Mouse (Mus musculus) embryo, embryonic 11 days (tissue): Measurements from ENCODE around the gene Cenpv.
"Not testable (repeated sequence)": the region's sequence is repeated elsewhere in the genome, so short reads cannot be mapped to it uniquely, and the experiment has no call there.

ENCODE experiments used
- DNase-seq: peaks from one replicate; pipeline ENCODE4 v3.0.0-alpha.2; 2015

Gene Cenpv

GRCm38 (mm10) chr11:62553186-62553585 lies 14.1 kb upstream of the Cenpv start:
- no peak for DNase-seq

- peak; percentile 94 for DNase-seq
Measured at GRCm38 (mm10) chr11:62551226-62552119, 12.4 kb upstream of the Cenpv start.

- DNase-seq: peak; percentile 100
Measured at GRCm38 (mm10) chr11:62550727-62551225, 11.7 kb upstream of the Cenpv start, which contains the start of gene Ubb. TSS of gene Ubb (plus strand) at chr11:62551171.

GRCm38 (mm10) chr11:62550227-62550685 lies 11.2 kb upstream of the Cenpv start:
- DNase-seq: peak; percentile 70

- DNase-seq: peak; percentile 63
Measured at GRCm38 (mm10) chr11:62549782-62550181, 10.7 kb upstream of the Cenpv start.

GRCm38 (mm10) chr11:62543991-62544390 lies 4.9 kb upstream of the Cenpv start:
- no peak for DNase-seq

- no peak for DNase-seq
Measured at GRCm38 (mm10) chr11:62541581-62541980, 2.5 kb upstream of the Cenpv start.

- DNase-seq: no peak
Measured at GRCm38 (mm10) chr11:62540969-62541368, 1.9 kb upstream of the Cenpv start.

- DNase-seq: no peak
Measured at GRCm38 (mm10) chr11:62540167-62540566, 1.1 kb upstream of the Cenpv start.

- peak; percentile 74 for DNase-seq
Measured at GRCm38 (mm10) chr11:62538321-62539088, 556 bp downstream of the Cenpv start.

- peak; percentile 44 for DNase-seq
Measured at GRCm38 (mm10) chr11:62537590-62537989, 1.5 kb downstream of the Cenpv start.

- no peak for DNase-seq
Measured at GRCm38 (mm10) chr11:62537089-62537488, 2.0 kb downstream of the Cenpv start.

GRCm38 (mm10) chr11:62522283-62522682 lies 16.8 kb downstream of the Cenpv start:
- no peak for DNase-seq

- peak; percentile 56 for DNase-seq
Measured at GRCm38 (mm10) chr11:62518991-62519390, 20.1 kb downstream of the Cenpv start.

- no peak for DNase-seq
Measured at GRCm38 (mm10) chr11:62513311-62513710, 25.8 kb downstream of the Cenpv start.

GRCm38 (mm10) chr11:62512529-62513080 lies 26.5 kb downstream of the Cenpv start:
- no peak for DNase-seq

- no peak for DNase-seq
Measured at GRCm38 (mm10) chr11:62511444-62512202, 27.4 kb downstream of the Cenpv start.

- DNase-seq: no peak
Measured at GRCm38 (mm10) chr11:62510956-62511355, 28.1 kb downstream of the Cenpv start.

GRCm38 (mm10) chr11:62509571-62509970 lies 29.5 kb downstream of the Cenpv start:
- DNase-seq: no peak

- DNase-seq: not testable (repeated sequence)
Measured at GRCm38 (mm10) chr11:62508816-62509215, 30.2 kb downstream of the Cenpv start.

GRCm38 (mm10) chr11:62508365-62508764 lies 30.7 kb downstream of the Cenpv start:
- not testable (repeated sequence) for DNase-seq

- DNase-seq: no peak
Measured at GRCm38 (mm10) chr11:62507683-62508082, 31.4 kb downstream of the Cenpv start.
